Mouse (Mus musculus) embryonic fibroblast, embryonic 13.5 days (primary cell): ENCODE data around the gene Hivep3.

Experiments used
- CTCF ChIP-seq: IDR thresholded peaks from 2 replicates; pipeline ENCODE4 v1.5.1; 2011; ENCODE audit warnings: mild to moderate bottlenecking, control low read depth, low read length, moderate library complexity, borderline replicate concordance; ENCODE audit not compliant: insufficient read depth
- POLR2A ChIP-seq: IDR thresholded peaks from 2 replicates; pipeline ENCODE4 v1.6.1; 2011; ENCODE audit warnings: low read depth, mild to moderate bottlenecking, control low read depth, low read length, moderate library complexity

DNA sequence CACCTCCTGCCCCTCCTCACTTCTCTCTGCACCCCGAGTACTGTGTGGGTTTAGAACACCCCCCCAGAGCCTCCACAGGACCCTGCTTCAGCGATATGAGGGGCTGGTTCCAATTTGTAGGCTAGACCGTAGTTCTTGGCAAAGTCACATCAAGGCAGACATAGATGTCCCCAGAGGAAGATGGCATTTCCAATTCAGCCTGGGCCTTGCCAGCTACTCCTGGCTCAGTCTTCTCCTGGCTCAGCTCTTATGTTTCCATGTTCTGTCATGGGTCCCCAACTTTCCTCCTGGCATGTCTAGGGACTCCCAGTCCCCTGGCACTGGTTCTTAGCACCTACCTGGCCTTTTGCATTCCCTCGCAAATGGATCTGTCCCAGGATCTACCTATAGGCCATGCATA lies 201.3 kb downstream of the Hivep3 start:
- TF ChIP-seq CTCF, result no peak
- no peak for TF ChIP-seq POLR2A
